Mouse (Mus musculus): ENCODE data around the gene Spock3.
"Not testable (repeated sequence)": the region's sequence is repeated elsewhere in the genome, so short reads cannot be mapped to it uniquely, and the experiment has no call there.

Spock3 gene

DNA sequence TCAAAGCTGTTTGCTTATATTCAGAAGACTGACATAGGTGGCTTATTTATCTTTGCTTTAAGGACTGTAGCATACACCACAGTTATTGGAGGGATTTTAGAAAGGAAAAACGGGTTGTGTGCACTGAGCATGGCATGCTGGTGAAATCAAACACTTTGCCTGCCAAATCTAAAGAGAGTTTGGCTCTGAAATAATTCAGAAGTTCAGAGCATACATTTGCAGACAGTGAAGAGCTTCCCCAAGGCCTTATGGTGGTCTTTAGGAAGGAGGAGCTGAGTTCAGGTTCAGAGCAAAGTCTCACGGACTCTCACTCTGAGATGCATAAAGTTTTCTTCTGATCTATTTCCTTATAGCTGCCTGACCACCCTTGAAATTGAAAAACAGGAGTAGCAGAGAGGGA, at the start of gene Spock3:
Gene Spock3, plus strand, starts transcription at position 301 of the 400 bp plus-strand sequence.
- DNase-seq (ENCODE audit: extremely low read depth, low read depth), result no peak

GRCm38 (mm10) chr8:62951173-62952134, 645 bp downstream of the Spock3 start:
- no peak for DNase-seq (ENCODE audit: extremely low read depth, low read depth)

DNA sequence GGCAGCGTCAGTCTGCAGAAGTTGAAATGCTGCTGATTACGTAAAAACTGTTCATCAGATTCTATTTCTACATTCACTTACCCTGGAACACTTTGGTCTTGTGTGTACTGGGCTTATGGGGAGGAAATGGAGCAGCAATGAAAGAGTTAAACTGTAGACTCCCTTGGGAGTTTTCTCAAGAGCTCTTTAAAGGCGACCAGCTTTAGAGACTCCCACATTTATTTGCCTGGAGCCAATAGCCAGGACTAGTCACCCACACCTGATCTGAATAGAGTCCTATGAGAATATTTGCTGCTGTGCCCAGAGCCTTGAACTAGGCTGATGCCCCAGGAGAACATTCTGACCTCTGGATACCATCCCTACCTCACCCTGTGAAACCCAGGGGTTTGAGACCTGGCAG, 1.7 kb downstream of the Spock3 start:
- no peak for DNase-seq (ENCODE audit: extremely low read depth, low read depth)

- DNase-seq (ENCODE audit: extremely low read depth, low read depth), result no peak
These were observed 11.8 kb downstream of the Spock3 start for GRCm38 (mm10) chr8:62962608-62963007.

DNA sequence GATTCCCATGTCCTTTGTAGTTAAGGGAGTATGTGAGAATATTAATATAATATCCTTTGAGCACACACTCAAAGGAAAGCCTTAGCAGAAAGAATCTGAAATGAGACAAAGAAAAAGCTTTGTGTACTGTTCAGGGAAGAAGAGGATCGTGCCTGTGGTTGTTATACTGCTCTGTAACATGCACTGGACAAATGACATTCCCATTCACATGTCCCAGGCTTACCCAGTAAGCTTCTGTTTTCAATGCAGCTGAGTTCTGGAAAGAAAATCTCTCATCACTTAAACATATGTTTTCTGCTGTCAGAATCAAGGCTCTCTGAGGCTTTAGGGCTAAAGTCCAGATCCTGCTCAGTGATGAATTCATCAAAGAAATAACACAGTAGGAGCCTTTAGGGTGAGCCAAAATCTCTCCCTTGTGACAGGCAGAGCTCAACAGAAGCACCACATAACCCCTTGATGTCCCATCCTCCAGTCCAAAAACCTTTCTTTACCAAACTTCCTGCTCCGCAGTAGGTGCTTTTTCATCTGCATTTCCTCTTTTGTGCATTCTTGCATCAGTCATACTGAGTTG, 19.1 kb downstream of the Spock3 start:
- no peak for DNase-seq (ENCODE audit: extremely low read depth, low read depth)

DNA sequence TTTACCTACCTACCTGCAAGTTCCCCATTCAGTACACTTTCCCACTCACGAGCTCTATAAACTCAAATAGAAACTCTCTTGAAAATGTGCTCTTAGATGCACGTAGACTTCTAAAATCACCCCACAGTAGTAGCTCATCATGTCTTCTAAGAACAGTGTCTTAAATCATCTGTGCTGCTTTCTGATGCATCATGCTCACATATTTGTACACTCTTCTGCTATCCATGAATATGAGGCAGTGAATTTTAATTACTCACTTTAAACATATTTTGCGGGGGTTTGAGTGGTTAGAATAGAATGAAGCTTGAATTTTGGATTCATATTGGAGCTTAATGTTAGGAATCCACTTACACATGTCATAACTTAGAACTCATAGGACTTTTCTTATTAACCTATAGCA, 138.2 kb downstream of the Spock3 start:
- DNase-seq (ENCODE audit: extremely low read depth, low read depth), result no peak

GRCm38 (mm10) chr8:63098200-63098599, 147.4 kb downstream of the Spock3 start:
- no peak for DNase-seq (ENCODE audit: extremely low read depth, low read depth)

DNA sequence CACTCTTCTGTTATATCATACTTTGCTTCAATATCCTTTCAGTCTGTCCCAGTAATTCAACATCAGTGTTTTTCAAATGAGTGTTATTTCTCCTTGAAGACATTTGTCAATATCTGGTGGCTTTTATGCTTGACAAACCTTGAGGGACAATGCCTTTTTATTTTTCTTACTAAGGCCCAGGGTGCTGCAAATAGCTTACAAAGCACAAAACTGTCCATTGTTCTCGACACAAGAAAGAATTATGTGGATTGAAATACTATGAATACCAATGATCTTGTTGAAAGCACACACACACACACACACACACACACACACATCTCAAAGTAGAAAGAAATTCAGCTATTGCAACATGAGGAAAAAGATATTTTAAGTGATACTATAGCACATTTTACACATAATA, 159.0 kb downstream of the Spock3 start:
- DNase-seq (ENCODE audit: extremely low read depth, low read depth), result no peak

- DNase-seq (ENCODE audit: extremely low read depth, low read depth), result no peak
These were observed 162.1 kb downstream of the Spock3 start for GRCm38 (mm10) chr8:63112919-63113318.

DNA sequence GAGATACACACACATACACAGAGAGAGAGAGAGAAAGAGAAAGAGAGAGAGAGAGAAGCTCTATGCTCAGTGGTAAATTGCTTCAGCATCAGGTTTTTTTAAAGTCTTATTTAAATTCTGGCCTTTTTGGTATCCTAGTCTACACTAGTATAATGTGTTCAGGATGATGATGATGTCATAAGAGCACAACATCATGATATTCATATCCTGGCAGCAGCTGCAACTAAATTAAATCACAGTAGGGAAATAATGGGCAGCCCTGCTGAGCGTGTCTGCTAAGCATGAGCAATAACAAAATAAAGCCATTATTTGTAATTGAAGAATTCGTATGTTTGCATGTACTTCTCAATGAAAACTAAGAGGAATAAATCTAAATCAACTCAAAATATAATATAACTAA, 169.7 kb downstream of the Spock3 start:
- no peak for DNase-seq (ENCODE audit: extremely low read depth, low read depth)

- no peak for DNase-seq (ENCODE audit: extremely low read depth, low read depth)
These were observed 184.6 kb downstream of the Spock3 start for GRCm38 (mm10) chr8:63135406-63135805.

DNA sequence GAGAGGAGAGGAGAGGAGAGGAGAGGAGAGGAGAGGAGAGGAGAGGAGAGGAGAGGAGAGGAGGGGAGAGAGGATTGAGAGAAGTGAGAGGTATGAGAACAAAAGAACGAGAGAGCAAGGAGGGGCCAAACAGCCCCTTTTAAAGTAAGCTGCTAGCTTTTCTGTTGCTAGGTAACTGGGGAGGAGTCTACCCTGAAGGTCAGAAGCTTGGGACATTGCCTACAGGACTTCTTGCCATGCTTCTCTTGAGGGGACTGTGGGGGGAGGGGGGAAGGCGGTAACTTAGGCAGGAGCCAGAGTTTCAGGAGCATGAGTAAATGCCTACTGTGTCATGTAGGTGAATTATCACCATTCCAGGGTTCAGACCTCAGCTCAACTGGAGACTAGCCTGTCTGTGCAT, 213.1 kb downstream of the Spock3 start:
- DNase-seq (ENCODE audit: extremely low read depth, low read depth), result not testable (repeated sequence)

DNA sequence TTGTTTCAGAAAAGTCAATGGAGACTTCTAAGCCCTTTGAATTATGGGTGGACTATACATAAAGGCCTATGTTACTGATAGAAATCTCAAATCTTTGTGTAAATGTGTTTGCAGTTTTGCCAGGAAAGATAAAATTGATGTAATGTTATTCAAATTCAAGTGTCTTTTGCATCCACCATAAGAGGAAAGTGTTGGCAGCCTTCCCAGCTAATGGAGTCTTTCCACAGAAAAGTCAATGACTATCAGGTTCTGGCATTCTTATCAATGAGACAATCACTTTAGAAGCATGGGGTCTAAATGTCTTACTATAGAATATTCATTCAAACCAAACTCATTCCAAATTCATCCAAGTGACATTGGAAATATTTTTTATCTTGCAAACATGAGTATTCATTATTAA, 214.5 kb downstream of the Spock3 start:
- no peak for DNase-seq (ENCODE audit: extremely low read depth, low read depth)

DNA sequence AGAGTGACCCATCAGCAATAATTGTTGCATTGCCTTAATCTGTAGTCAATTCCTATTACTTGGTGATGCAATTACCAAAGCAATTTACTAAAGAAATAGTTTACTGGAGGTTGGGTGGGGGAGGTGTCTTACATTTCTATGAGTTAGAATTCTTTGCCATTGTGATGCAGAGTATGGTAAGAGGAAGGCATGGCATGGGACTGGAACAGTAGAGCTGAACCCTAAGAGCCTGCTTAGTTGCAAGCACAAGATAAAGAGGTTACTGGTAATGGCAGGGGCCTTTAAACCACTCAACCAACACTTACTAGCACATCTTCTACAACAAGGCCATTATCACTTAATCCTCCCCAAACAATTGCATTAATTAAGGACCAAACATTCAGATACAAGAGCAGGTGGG, 219.1 kb downstream of the Spock3 start:
- DNase-seq (ENCODE audit: extremely low read depth, low read depth), result no peak

- DNase-seq (ENCODE audit: extremely low read depth, low read depth), result no peak
These were observed 230.5 kb downstream of the Spock3 start for GRCm38 (mm10) chr8:63181272-63181671.

- no peak for DNase-seq (ENCODE audit: extremely low read depth, low read depth)
These were observed 308.1 kb downstream of the Spock3 start for GRCm38 (mm10) chr8:63258812-63259385.

GRCm38 (mm10) chr8:63262516-63262915, 311.7 kb downstream of the Spock3 start:
- DNase-seq (ENCODE audit: extremely low read depth, low read depth), result no peak

- no peak for DNase-seq (ENCODE audit: extremely low read depth, low read depth)
These were observed 384.6 kb downstream of the Spock3 start for GRCm38 (mm10) chr8:63335366-63335765.

GRCm38 (mm10) chr8:63368580-63368979, 417.8 kb downstream of the Spock3 start:
- no peak for DNase-seq (ENCODE audit: extremely low read depth, low read depth)

- no peak for DNase-seq (ENCODE audit: extremely low read depth, low read depth)
These were observed 446.9 kb downstream of the Spock3 start for GRCm38 (mm10) chr8:63397659-63398058.

All from MEL-GATA-1-ER (cell line).